Mouse (Mus musculus) embryo, embryonic 10.5 days (tissue): ENCODE data around the gene Fkbpl.

Source experiments
- DNase-seq: peaks from one replicate; pipeline ENCODE4 v3.0.0-alpha.2; 2015; ENCODE audit warnings: low spot score

Fkbpl gene

DNA sequence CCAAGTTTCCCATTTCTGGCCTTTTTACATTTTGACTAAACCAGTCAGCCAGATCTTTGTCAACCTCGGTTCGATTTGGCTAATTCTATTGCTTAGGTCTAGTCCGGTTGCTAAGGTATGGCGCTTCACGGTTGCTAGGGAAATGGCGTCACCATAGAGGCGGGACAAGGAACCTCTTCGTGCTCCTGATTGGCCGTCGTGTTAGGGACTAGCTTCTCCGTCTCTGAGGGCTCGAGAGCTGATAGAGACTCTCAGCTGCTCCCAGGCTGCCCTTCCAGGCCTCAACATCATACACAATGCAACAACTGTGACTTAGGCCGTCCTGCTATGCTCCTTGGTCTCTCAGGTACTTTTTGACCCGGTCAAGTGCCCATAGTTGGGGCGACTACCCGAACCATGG, at the start of gene Fkbpl:
Gene Fkbpl (plus strand): TSS at position 157 of the 400 bp plus-strand sequence.
- DNase-seq = peak; percentile 99

DNA sequence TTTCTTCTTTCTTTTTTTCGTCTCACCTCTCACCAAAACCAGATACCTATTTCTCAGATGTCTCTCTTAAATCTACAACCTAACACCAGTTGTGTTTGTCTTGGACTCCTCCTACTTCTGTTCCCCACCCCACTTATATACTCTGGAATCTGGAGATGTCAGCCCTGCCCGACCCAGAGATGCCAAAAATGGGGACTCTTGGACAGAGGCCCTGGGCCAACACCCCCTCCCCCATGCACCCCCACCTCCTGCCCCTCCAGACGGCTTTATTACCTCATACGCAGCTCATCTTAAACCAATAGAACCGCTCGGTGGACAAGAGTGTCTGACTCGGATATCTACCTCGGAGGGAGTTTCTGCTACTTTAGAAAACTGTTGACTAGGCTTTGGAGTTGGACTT, 48.5 kb upstream of the Fkbpl start:
- DNase-seq = no peak

DNA sequence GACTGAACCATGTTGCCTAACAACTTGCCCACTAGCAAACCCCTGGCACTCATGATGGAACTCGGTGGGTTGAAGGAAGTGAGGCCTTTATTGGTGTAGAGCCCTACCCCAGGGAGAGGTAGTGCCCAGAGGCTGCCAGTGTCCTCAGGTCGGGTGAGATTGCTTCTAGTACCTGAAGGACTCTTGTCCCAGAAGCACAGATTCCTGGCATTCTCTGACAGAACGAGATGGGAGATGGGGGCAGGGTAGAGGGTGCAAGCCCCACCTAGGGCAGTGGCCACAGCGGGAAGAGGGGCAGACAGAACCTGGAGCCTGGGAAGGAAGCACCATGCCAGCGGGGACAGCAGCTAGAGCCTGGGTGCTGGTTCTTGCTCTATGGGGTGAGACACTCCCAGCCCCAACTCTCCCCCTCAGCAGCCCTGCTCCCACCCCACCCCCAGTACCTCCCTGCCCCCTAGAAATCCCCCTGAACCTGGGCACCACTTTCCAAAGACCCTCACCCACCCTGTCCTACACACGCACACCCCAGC, 46.9 kb upstream of the Fkbpl start, which contains the start of gene Ager:
Gene Ager (plus strand): TSS at position 297 of the 530 bp plus-strand sequence.
- DNase-seq = no peak

DNA sequence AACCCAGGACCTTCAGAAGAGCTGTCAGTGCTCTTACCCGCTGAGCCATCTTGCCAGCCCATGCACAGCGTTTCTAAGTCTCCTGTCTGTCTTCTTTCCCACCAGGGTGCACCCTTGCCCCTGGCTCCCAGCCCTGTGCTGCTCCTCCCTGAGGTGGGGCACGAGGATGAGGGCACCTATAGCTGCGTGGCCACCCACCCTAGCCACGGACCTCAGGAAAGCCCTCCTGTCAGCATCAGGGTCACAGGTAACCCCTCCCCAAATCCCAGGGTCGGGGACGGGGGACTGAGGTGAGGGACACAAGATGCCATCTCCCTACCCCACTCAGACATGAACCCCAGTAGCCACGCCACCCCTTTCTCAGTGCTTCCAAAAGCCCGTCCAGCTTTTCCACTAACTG, 44.7 kb upstream of the Fkbpl start:
- DNase-seq = no peak

DNA sequence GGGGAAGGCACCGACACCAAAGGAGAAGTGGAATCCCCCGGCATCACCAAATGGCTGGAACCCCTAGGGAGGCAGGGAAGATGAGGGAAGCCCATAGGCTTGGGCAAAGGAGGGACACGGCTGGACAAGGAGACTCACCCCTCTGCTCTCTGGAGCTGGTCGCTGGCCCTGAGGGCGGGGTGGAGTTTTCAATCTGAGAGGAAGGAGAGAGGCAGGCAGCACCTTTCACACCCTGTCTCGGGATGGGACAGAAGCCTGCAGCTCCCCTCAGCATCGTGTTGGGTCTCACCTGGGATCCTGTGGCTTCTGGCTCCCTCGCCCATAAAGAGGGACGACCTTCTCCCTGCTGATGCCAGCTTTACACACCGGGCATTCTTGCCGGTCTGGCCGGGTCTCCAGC, 42.8 kb upstream of the Fkbpl start:
- no peak for DNase-seq

DNA sequence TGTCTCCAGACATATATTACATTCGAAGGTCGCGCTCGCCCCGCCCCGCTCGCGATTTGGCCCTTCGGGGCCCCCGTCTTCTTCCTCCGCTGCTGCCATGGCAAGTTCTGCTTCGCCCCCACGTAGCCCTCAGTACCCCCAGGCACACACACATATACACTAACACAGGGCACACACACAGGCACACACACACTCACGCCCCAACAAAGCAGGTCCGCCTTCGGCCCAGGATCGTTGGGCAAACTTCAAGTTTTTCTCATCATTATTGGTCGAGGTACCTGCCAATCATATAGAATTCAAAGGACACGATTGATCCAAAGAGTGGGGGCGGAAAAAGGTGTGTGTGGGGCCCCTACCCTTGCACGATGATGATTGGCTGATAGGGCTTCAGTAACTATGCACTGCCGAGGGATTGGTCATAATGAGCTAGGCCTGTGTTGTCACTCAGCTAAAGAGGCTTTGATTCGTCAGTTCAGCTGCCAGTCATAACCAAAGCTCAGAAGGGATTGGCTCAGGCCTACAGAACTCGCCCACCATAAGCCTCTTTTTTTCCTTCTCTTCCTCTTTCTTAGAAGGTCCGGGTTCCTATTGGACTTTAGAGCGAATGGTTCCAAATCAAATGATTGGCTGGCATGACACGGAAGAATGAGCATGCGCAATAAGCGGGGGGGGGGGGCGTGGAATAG, 41.0 kb upstream of the Fkbpl start, which contains the start of gene Rnf5:
Gene Rnf5 (minus strand): TSS at position 316 of the 686 bp plus-strand sequence.
- peak; percentile 100 for DNase-seq

DNA sequence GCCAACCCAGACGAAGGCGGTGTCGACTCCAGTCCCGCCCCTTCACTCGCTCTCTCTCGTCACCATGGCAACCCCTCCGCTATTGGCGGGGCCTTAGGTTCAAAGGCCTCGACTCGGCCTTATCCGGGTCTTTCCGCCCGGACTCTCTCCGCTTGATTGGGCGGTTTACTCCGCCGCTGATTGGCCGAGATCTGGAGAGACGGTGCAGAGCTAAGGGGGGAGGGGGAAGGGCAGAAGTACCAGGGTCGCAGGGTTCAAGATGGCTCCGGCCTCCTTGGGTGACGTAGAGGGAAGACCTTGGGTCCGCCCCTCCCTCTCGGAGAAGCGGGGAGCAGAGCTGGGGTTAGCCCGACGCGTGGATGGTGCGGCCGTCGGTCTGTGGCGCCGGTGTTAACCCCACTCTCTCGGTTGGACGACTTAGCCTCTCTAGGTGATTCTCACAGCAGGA, 40.5 kb upstream of the Fkbpl start, which contains the start of gene Agpat1:
Gene Agpat1 (plus strand): TSS at position 202 of the 448 bp plus-strand sequence.
- peak; percentile 100 for DNase-seq

DNA sequence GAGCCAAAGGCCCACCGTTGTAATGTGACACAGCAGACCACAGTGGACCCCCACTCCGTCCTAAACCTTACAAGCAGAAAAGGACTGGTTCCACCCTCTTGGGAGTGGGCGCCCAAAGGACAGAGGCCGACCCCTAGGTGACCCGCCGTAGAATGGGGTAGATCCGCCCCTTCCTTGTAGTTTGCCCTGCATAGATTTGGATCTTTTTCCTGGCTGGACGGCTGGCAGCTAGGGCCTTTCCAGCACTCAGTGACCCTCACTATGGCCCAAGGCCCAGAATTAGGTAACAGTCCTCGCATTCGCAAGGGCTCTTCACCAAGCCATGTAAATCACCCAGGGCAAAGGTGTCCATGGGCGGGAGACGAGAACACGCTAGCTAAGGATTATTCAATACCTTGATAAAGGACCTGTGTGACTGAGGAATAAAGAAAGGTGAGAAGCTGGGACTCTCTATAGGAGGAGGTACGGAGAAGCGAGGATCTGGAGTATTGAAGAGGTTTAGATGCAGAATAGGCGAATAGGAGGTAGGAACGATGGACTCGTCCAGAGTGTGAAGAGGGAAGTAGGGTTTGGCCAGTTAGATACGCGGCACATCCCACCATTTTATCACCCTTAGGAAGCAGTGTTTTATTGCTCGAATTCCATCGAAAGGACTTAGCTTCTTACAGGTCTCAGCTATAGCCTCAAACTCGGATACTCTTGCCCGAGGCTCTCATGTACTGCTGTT, 39.9 kb upstream of the Fkbpl start:
- no peak for DNase-seq

DNA sequence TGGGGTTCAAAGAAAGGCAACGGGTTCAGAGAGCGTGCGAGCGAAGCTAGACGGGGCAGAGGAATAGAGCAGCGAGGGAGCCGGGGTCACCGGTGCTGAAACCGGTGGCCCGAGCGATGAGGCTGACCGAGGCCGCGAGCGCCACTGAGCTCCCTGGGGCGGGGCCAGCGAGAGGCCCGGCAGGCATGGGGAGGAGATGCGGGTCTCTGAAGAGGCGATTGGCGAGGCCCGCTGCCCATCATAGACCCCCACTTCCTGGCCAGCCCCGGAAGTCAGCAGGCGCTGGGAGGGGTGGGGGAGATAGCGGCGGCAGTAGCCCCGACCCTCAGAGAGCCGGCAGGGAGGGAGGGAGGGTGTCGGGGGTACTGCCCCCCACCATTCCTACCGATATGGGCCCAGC, 39.0 kb upstream of the Fkbpl start:
- DNase-seq = peak; percentile 96

DNA sequence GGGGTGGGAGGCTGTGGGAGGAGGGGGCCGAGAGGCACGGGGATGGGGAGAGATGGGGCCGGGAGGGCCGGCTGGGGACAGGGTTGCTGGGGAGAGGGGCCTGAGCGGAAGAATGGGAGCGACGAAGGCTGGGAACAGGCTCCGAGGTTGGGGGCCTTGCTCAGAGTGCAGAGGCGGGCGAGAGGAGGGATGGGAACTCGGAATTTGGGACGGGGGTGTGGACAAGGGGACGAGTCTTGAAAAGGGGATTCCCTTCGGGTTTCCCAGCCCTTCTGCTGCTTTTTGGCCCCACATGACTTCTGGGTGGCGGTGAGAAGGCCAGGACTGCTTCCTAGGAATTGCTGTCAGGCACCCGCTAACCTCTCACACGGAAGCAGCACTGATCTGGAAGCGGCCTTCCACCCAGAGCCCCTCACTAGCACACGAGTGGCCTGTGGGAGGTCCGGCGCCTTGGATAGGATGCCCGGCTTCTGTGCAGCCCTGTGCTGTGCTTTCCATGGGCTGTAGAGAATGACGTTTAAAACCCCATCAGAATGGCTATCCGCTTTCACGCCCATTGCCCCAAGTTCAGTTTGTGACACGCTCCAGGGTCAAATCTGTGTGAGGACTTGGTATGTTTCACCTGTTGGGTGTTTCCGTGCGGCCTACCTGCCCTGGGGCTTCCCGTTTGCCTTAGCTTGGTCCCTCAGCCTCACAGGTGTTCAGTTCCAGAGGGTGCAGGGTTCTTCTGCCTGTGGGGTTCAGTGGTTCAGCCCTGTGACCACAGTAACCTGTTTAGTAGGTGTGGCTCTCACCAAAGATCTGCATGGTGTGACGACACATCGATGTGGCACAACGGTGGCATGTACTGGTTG, 38.2 kb upstream of the Fkbpl start:
- peak; percentile 38 for DNase-seq

DNA sequence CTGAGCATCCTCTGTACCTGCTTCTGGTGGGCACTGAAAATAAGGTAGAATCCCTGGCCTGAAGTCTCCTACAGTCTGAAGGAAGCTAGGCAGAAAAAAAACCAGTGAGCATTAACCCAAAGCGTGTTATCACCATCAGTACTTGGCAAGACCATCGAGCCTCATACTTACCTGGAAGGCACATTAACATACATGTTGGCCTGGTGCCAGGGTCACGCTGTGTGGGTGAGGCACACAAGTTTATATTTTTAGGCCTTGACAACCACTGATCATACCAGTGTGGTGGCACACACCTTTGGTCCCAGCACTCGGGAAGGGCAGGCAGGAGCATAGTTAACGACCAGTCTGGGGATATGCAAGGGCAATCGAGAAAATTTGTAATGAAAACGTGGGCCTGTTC, 36.6 kb upstream of the Fkbpl start:
- no peak for DNase-seq

DNA sequence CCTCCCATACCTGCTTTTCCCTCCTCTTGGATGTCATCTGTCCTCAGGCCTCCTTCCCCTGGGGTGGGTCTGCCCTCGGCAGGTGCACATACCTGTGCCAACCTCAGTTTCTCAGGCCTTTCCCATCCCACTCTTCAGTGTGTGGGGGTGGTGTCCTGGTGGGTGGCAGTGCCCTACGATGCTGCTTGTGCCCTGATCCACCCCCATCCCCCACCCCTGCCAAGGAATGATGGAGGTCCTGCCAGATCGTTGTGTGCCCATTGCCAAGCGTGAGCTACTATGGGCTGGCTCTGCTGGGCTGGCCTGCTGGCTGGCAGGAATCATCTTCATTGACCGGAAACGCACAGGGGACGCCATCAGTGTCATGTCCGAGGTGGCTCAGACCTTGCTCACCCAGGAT, 33.5 kb upstream of the Fkbpl start:
- DNase-seq = no peak

DNA sequence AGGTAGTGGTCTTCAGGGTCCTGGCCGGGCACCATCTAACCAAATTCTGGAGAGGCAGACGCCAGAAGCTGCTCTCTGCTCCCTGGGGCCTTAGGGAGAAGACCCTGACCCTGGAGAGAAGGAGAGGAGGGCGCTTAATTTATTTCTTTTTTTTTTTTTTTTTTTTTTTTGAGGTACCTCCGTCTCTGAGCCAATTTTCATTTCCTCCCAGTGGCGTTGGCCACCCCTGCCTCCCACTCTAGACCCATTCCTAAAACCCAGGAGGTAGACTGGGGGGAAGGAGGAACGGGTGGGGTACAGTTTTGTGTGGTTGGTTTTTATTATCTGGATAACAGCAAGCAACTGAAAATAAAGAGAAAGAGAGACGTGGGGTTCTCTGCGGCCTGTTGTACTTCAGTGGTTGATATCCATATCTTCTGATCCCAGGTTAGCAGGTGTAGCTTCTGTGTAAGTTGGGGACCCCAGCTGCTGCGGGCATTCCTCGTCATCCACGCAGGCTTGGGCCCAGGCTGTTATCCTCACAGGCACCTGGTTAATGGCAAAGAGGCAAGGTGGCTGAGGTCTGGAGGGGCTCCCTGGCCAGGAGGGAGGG, 31.4 kb upstream of the Fkbpl start:
- no peak for DNase-seq

DNA sequence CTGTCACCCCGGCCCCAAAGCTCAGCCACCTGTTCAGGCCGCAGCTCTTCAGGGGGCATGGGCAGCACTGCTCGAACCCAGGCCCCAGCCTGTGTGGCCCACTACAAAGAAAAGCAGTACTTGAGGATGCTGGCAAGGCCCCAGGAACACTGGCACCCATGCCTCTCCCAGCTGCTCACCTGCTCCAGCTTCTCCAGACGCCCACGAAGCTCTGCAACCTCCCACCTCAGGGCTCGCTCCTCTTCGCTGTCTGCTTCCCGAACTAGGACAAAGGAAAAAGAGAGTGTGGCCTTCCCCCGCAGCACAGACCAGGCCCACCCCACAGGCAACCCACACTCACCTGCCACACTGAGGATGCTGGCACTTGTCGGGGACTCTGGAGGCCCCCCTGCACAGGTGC, 30.7 kb upstream of the Fkbpl start:
- no peak for DNase-seq

DNA sequence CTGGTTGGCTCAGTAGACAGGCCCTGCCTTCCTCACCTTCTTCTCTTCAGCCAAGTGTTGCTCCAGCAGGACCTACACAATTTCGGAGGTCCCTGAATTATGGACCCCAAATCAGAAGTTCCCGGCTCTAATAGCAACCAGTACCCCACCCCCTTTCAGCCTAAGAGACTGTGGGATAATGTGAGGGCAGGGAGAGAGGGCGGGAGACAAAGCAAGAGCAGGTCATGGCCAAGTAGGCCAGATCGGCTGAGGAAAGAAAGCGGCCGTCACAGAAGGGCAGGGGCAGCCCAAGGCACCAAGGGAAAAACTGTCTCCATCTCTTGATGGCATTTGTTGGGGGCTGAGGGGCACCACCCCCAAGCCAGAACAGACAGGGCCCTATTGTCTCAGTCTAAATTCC, 28.7 kb upstream of the Fkbpl start, which contains the start of gene Egfl8:
Gene Egfl8 (minus strand): TSS at position 101 of the 400 bp plus-strand sequence.
- DNase-seq = no peak

DNA sequence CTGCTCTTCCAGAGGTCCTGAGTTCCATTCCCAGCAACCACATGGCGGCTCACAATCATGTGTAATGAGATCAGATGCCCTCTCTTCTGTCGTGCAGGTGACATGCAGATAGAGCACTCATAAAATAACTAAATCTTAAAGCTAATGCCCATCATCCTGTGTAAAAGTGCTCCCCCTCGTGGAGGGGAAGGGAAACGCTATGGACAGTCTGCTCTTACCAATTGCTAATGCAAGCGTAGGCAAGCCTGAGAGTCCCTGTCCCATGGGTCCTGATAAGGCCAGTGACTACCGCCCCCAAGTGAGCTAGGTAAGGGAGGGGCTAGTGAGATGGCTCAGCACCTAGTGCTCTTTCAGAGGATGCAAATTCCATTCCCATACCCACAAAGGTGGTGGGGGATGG, 25.6 kb upstream of the Fkbpl start:
- peak; percentile 82 for DNase-seq

DNA sequence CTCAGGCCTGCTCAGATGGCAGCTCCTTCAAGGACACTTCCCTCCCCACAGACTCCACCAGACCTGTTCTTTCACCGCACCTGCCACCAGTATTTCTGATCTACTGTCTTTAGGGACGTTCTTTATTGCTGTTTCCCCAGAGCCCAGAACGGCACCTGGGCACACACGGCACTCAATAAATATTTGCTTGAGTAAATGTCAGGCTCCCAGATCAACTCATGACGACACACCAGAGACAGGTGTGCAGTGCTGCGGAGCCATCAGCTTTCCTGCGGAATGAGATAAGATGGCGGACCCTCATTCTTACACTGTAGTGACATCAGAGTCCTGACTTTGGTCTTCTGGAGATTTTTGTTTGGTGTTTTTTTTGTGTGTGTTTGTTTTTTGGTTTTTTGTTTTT, 23.6 kb upstream of the Fkbpl start:
- no peak for DNase-seq

DNA sequence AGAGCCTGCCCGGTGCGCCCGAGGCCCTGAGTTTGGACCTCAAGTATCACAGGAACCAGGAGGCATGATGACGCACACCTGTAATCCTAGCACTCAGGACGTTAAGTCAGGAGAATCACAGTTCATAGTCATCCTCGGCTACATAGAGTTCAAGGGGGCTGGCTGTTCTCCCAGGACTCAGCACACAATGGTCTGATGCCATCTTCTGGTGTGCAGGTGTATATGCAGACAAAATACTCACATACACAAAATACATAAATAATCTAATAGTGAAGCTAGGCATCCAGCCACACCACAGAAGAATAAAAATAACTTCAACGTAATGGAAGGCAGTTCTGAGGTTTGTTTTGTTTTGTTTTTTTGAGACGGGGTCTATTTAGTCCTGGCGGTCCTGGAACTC, 21.4 kb upstream of the Fkbpl start:
- no peak for DNase-seq

DNA sequence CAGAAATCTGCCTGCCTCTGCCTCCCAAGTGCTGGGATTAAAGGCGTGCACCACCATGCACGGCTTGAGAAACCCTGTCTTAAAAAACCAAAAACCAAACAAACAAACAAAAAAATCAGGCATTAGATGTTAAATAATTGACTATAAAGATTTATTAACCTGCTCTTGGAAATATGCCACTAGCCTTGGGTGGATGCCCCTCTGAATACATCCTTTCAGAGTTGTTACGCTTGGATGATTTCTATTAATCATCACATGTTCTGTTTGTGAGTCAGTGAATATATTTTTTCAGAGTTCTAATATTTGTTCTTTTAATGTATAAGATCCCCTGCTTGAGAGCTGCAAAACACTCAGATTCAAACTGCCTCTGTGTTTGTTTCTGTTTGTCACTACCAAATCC, 19.6 kb upstream of the Fkbpl start:
- DNase-seq = no peak

DNA sequence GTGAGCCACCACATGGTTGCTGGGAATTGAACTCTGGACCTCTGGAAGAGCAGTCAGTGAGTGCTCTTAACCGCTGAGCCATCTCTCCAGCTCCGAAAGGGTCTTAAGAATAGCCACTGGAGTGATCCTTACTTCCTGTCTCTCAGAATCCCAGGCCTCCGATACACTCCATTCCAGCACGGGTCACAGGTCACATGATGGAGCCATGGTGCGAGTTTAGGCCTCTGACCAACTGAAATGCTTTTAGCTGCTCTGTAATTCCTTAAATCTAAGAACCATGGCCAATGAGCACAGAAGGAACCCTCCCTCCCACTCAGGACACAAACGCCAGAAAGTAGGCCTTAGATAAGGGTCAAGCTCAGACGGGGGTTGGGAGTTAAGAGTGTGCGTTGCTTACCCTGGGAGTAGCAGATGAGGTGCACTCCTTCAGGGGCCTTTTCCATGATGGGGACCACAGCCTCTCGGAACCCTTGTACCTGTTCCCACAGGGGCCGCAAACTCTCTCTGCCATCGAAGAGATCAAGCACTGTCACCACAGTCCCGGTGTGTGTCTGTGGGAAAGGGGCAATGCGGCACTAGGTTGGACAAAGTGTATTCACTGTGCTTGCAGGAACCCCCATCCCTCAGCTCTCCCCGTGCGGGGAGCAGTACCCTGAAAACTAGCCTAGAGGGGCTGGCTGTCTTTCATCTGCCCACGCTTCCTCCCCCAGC, 18.3 kb upstream of the Fkbpl start:
- DNase-seq = no peak

DNA sequence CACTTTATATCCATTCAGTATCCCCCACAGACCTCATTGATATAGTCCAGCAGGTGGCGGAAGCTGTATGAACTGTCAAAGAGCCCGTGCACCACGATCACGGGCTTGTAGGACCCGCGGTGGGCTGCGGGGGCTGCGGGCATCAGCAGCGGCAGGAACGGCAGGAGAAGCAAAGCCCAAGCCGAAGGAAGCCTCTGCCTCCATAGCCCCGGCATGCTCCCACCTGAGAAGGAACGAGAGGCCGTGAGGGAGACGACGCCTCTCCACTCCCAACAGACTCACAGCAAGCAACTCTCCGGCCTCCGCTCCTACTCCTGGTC, 17.8 kb upstream of the Fkbpl start:
- peak; percentile 79 for DNase-seq
